Mouse (Mus musculus): ENCODE data around the gene Grk5. TPM values are rescaled to one million over a fixed set of nuclear protein-coding genes. Genes with fewer than 3 reads are reported as not detected.

Gene Grk5
- polyA plus RNA-seq, 1 experiment = 11.2 TPM

DNA sequence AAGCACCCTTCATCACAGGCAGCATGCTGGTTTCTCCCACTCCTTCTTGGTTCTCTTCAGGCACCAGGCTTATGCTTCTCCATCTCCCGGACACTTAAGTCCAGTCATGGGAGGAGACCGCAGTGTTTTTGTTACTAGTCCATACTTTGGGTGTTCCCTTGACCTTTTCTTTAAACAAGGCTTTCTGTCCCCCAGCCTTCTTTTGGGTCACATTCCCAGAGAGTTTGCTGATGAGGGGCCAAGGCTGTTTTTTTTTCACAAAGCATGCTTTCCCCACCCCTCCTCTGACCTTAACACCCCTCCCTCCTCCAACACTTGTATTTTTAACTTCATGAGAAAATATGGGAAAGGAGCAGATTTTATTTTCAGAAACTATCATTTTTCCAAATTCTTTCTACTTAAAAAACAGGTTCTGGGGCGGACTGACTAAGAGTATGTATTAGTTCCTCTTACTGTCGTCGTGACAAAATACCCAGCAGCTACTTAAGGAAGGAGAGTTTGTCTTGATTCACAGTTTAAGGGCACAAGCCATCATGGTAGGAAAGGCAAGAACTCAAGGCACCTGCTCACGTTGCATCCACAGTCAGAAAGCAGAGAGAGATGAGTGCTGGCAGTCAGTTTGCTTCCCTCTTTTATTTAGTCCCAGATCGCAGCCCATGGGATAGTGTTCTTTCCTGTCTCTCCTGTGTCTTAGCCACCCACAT lies 73.0 kb downstream of the Grk5 start:
- Histone ChIP-seq H3K4me1 (ENCODE audit: control insufficient read depth, insufficient read depth, low read length) (no peaks in the 10 kb centered on the region; the same call in 1 of the 2 replicates), H3K27ac (ENCODE audit: insufficient read depth, low read depth, low read length) (no peak overlapping the region), H3K4me3 (ENCODE audit: insufficient read depth, low read length) (no peak overlapping the region)
- TF ChIP-seq CTCF (IDR thresholded peaks at IDR 0.05; ENCODE audit: low read depth, low read length) (no peak), POLR2A (IDR thresholded peaks at IDR 0.05; ENCODE audit: borderline replicate concordance, low read depth, low read length) (no peak)

DNA sequence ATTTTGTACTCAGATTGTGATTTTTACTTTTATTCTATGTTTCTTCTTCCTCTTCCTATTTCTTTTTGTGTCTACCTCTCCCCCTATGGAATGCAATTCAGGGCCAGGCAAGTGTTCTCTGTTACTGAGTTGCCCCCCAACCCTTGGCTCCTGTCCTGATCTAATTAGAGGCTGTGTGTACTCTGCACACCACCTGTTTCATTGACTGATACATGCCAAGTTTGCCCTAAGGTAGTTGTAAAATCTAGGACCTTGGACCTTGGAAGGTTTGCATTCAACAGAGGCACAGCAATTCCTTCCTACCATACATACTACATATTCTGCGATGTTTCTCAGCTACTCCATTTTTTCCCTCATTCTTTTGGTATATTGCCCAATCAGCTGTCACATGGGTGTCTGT lies 78.4 kb downstream of the Grk5 start:
- Histone ChIP-seq H3K4me3 (ENCODE audit: insufficient read depth, low read length) (no peak overlapping the region), H3K4me1 (ENCODE audit: control insufficient read depth, insufficient read depth, low read length) (no peaks in the 10 kb centered on the region; the same call in 1 of the 2 replicates), H3K27ac (ENCODE audit: insufficient read depth, low read depth, low read length) (no peak overlapping the region)
- no peak for TF ChIP-seq CTCF (IDR thresholded peaks at IDR 0.05; ENCODE audit: low read depth, low read length)
- no peak for TF ChIP-seq POLR2A (IDR thresholded peaks at IDR 0.05; ENCODE audit: borderline replicate concordance, low read depth, low read length)

DNA sequence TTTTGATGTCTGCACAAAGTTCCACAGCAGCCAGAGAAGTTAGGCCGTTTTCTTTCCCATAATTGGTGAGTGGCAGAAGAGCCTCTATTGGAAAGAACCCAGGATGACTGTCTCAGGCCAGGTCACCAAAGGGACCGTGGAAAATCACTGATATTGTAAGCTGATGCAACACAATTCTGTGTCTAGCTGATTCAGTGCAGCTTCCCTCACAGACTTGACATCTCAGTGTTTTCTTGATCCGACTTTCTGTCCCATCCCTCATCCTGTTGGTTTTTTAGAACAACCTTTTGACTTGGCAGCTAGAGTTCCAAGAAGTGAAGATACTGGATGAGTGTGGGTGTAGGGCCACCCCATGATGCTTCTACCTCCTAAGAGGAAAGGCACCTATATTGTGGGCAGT lies 80.9 kb downstream of the Grk5 start:
- TF ChIP-seq POLR2A (IDR thresholded peaks at IDR 0.05; ENCODE audit: borderline replicate concordance, low read depth, low read length) (no peak), CTCF (IDR thresholded peaks at IDR 0.05; ENCODE audit: low read depth, low read length) (no peak)
- no peak overlapping the region for H3K4me3 ChIP-seq (ENCODE audit: insufficient read depth, low read length)
- no peak overlapping the region for H3K27ac ChIP-seq (ENCODE audit: insufficient read depth, low read depth, low read length)
- H3K4me1 ChIP-seq (ENCODE audit: control insufficient read depth, insufficient read depth, low read length) = no peaks in the 10 kb centered on the region; the same call in 1 of the 2 replicates

DNA sequence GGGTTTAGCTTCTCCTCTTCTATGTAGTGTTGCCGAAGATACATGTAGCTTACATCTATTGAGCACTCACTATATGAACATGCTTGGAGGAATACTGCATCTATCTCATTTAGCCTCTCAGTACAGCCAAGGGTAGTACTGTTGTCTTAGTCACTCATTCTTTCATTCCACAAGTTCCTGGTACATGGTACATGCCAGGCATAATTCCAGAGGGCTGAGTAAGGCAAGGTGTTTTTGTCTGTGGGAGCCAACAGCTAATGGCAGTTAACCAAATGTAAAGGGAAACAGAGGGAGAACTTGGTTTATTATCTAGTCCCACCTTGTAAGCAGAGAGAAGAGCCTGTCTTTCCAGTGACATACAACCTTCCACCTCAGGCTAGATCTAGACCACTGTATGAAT lies 82.0 kb downstream of the Grk5 start:
- H3K4me1 ChIP-seq (ENCODE audit: control insufficient read depth, insufficient read depth, low read length) = no peaks in the 10 kb centered on the region; the same call in 1 of the 2 replicates
- TF ChIP-seq CTCF (IDR thresholded peaks at IDR 0.05; ENCODE audit: low read depth, low read length) = no peak
- TF ChIP-seq POLR2A (IDR thresholded peaks at IDR 0.05; ENCODE audit: borderline replicate concordance, low read depth, low read length) = no peak
- no peak overlapping the region for H3K27ac ChIP-seq (ENCODE audit: insufficient read depth, low read depth, low read length)
- no peak overlapping the region for H3K4me3 ChIP-seq (ENCODE audit: insufficient read depth, low read length)

DNA sequence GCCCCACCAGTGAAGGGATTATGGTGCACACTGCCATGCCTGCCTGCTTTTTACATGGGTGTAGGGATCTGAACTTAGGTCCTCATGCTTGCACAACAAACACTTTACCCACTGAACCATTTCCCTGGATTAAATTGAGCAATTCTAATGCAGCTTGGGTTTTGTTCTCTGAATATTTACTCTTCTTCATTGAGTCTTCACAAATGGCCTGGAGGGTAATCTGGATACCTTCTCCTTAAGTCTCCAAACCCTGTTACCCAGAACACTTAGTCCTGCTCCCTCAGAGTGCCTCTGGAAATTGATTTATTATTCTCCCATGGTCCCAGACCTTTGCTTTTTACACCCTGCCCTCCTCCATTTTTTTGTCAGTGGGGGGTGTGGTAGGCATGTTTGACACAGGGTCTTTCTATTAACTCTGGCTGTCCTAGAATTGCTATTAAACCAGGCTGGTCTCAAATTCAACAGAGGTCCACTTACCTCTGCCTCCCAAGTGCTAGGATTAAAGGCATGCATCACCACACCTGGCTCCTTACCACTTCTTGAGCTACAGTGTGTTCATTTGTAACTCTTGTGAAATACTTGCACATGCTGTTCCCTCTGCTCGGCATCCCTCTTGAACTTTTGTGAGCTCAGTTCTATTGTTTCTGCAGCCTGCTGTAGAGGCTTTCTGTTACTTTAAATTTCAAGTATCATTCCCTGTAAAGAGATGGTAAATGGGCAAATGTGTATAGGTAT lies 82.9 kb downstream of the Grk5 start:
- Histone ChIP-seq H3K4me3 (ENCODE audit: insufficient read depth, low read length) (no peak overlapping the region), H3K27ac (ENCODE audit: insufficient read depth, low read depth, low read length) (no peak overlapping the region), H3K4me1 (ENCODE audit: control insufficient read depth, insufficient read depth, low read length) (no peaks in the 10 kb centered on the region; the same call in 1 of the 2 replicates)
- no peak for TF ChIP-seq POLR2A (IDR thresholded peaks at IDR 0.05; ENCODE audit: borderline replicate concordance, low read depth, low read length)
- no peak for TF ChIP-seq CTCF (IDR thresholded peaks at IDR 0.05; ENCODE audit: low read depth, low read length)

DNA sequence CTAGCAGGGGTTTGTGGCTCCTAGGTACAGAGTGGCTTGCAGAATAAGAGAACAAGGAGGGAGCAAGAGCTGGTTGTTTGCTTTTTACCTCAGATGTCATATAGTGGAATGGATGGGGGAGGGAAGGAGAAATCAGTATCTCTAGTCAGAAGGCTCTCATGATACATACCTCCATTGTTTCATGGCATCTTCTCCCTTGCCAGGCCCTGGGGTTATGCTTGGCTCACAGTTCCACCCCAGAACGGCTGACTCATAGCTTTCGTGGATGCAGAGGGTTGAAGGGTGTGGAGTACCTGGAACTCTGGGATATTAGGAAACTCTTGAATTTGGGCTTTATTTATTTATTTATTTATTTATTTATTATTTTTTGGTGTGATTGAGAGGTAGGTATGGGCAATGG lies 84.0 kb downstream of the Grk5 start:
- TF ChIP-seq POLR2A (IDR thresholded peaks at IDR 0.05; ENCODE audit: borderline replicate concordance, low read depth, low read length) (no peak), CTCF (IDR thresholded peaks at IDR 0.05; ENCODE audit: low read depth, low read length) (no peak)
- H3K4me1 ChIP-seq (ENCODE audit: control insufficient read depth, insufficient read depth, low read length) = no peaks in the 10 kb centered on the region
- H3K4me3 ChIP-seq (ENCODE audit: insufficient read depth, low read length) = no peak overlapping the region
- no peak overlapping the region for H3K27ac ChIP-seq (ENCODE audit: insufficient read depth, low read depth, low read length)

DNA sequence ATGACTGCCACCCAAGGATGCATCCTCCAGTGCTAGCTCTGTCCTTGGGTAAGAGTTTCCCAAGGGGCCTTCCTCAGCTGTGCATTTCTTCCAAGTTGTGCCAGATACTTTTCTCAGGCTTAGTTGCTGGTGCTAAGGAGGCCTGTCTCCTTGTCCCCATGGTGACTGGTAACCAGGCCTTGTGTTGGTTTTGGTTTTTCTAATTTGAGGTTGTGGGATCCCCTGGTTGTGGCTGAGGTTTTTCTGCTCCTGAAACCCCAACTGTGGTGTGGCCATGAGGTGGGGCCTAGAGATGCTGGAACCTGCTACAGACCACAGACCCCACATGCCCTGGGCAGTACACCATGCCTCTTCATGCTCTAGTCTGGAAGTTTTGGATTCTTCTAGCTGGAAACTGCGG lies 90.0 kb downstream of the Grk5 start:
- Histone ChIP-seq H3K4me3 (ENCODE audit: insufficient read depth, low read length) (no peak overlapping the region), H3K27ac (ENCODE audit: insufficient read depth, low read depth, low read length) (no peak overlapping the region), H3K4me1 (ENCODE audit: control insufficient read depth, insufficient read depth, low read length) (peaks cover 13% of the 10 kb centered on the region)
- TF ChIP-seq CTCF (IDR thresholded peaks at IDR 0.05; ENCODE audit: low read depth, low read length) = no peak
- no peak for TF ChIP-seq POLR2A (IDR thresholded peaks at IDR 0.05; ENCODE audit: borderline replicate concordance, low read depth, low read length)

DNA sequence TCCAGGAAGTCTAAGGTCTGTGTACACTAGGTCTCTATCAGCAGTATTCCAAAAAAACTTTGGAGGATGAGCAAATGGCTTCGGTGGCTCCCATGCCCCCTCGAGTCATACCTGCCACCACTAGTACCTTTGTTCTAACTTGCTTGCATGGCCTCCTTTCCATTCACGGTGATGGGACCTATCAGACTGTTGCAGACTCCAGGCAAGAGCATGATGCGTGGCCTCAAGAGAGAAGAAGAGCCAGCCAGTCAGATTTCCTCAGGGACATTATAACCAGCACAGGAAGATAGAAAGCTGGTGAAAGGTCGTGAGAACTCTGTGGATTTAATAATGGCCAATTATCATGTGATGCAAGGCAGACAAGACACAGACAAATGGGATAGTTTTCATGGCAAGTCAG lies 91.8 kb downstream of the Grk5 start:
- H3K4me3 ChIP-seq (ENCODE audit: insufficient read depth, low read length) = no peak overlapping the region
- 0 out of 2 replicates have a peak overlapping the region, but pooled peaks have one; percentile 38 for H3K27ac ChIP-seq (ENCODE audit: insufficient read depth, low read depth, low read length)
- H3K4me1 ChIP-seq (ENCODE audit: control insufficient read depth, insufficient read depth, low read length) = peaks cover 13% of the 10 kb centered on the region
- TF ChIP-seq CTCF (IDR thresholded peaks at IDR 0.05; ENCODE audit: low read depth, low read length) = no peak
- TF ChIP-seq POLR2A (IDR thresholded peaks at IDR 0.05; ENCODE audit: borderline replicate concordance, low read depth, low read length) = no peak

DNA sequence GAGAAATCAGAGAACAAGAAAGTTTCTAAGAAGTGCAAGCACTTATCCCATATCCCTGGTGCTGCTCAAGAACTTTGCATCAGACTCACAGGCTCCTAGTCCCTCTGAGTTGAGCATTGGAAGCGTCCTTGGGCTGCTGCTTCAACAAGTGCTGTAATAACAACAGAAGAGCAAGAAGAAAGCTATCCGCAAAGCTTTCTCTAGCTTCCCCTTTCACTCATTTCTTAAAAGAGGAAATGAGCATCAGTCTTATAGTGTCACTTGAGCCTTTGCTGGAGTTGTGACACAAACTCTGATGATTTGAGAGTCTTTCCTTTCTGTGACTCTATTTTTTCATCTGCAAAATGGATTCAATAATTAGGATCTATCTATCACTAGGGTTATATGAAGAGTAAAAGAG lies 92.3 kb downstream of the Grk5 start:
- TF ChIP-seq POLR2A (IDR thresholded peaks at IDR 0.05; ENCODE audit: borderline replicate concordance, low read depth, low read length) = no peak
- TF ChIP-seq CTCF (IDR thresholded peaks at IDR 0.05; ENCODE audit: low read depth, low read length) = no peak
- Histone ChIP-seq H3K4me3 (ENCODE audit: insufficient read depth, low read length) (no peak overlapping the region), H3K27ac (ENCODE audit: insufficient read depth, low read depth, low read length) (peak overlapping the region; percentile 38; the same call in 1 of the 2 replicates), H3K4me1 (ENCODE audit: control insufficient read depth, insufficient read depth, low read length) (peaks cover 13% of the 10 kb centered on the region)

DNA sequence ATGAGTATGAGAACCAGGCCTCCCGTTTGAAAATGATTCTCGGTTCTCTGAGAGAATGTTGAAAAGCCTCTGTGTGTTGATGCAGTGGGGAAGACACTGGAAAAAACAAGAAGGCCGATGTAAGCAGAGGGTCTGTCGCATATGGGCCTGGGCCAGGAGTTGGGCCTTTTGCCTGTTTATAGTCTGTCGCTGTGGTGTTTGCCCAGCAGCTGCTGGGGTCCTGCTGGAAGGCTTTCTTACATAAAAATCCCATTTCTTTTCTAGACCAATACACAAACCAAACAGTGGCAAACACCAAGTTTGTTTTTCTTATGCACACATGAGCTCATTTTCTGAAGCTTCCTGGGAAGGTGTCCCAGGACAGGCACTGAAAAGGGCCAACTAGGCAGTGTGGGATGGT lies 100.2 kb downstream of the Grk5 start:
- Histone ChIP-seq H3K4me3 (ENCODE audit: insufficient read depth, low read length) (no peak overlapping the region), H3K4me1 (ENCODE audit: control insufficient read depth, insufficient read depth, low read length) (no peaks in the 10 kb centered on the region), H3K27ac (ENCODE audit: insufficient read depth, low read depth, low read length) (no peak overlapping the region)
- no peak for TF ChIP-seq CTCF (IDR thresholded peaks at IDR 0.05; ENCODE audit: low read depth, low read length)
- TF ChIP-seq POLR2A (IDR thresholded peaks at IDR 0.05; ENCODE audit: borderline replicate concordance, low read depth, low read length) = no peak

All from bone marrow macrophage, adult 2 months (primary cell).